Mouse (Mus musculus) embryonic facial prominence, embryonic 15.5 days (tissue): ENCODE data around the gene Tspan31. TPM values are rescaled to one million over a fixed set of nuclear protein-coding genes. Genes with fewer than 3 reads are reported as not detected.
A peak's percentile ranks its signal among the peaks of the same experiment; 100 is the strongest.

Experiments used
- ATAC-seq: fragments of 200-750 bp; cut with Nextera tagmentation; 2 replicates; pipeline ENCODE4 v1.8.0; 2017; ENCODE audit warnings: low read depth, moderate TSS enrichment; ENCODE audit not compliant: insufficient number of reproducible peaks, low FRiP score, low TSS enrichment
- H3K27ac ChIP-seq: fragments of 300-500 bp; sonication (generic); replicated peaks from 2 replicates; pipeline ENCODE4 v1.5.1; 2015; ENCODE audit warnings: mild to moderate bottlenecking, inconsistent platforms
- H3K27me3 ChIP-seq: fragments of 300-500 bp; sonication (generic); 2 replicates; pipeline ENCODE4 v1.6.1; 2015; ENCODE audit warnings: inconsistent platforms
- H3K36me3 ChIP-seq: fragments of 300-500 bp; sonication (generic); 2 replicates; pipeline ENCODE4 v1.6.1; 2015; ENCODE audit warnings: mild to moderate bottlenecking, inconsistent platforms
- H3K4me1 ChIP-seq: fragments of 300-500 bp; sonication (generic); 2 replicates; pipeline ENCODE4 v1.6.1; 2015; ENCODE audit warnings: inconsistent platforms
- H3K4me2 ChIP-seq: fragments of 300-500 bp; sonication (generic); replicated peaks from 2 replicates; pipeline ENCODE4 v1.6.1; 2015; ENCODE audit warnings: mild to moderate bottlenecking, inconsistent platforms
- H3K4me3 ChIP-seq: fragments of 300-500 bp; sonication (generic); replicated peaks from 2 replicates; pipeline ENCODE4 v1.5.1; 2015; ENCODE audit warnings: mild to moderate bottlenecking, inconsistent platforms
- H3K9ac ChIP-seq: fragments of 300-500 bp; sonication (generic); 2 replicates; pipeline ENCODE4 v1.6.1; 2015; ENCODE audit warnings: inconsistent platforms
- H3K9me3 ChIP-seq: fragments of 300-500 bp; sonication (generic); replicated peaks from 2 replicates; pipeline ENCODE4 v1.6.1; 2016; ENCODE audit warnings: inconsistent platforms
- WGBS: fragments of 180-500 bp; shearing (Covaris S2); methylation state at CpG from one replicate; pipeline ENCODE4 v1.1.7; 2015; 5-methylcytosine and 5-hydroxymethylcytosine counted together
- polyA plus RNA-seq: library from polyadenylated mRNA; unstranded; fragments of >200 nt; fragmentation: Nextera tagmentation; extraction: Ambion mirVana; gene quantifications from 2 replicates; pipeline ENCODE4 v1.2.1, GENCODE M21; 2015

The Tspan31 gene
- polyA plus RNA-seq, 1 experiment from 2014 or later = 177 TPM

GRCm38 (mm10) chr10:127033301-127033741 is 36.7 kb downstream of the Tspan31 start:
- no peaks in the 10 kb centered on the region for H3K27me3 ChIP-seq
- H3K4me3 ChIP-seq = no peak overlapping the region
- no peak overlapping the region for H3K4me2 ChIP-seq
- H3K36me3 ChIP-seq = peaks cover 6% of the 10 kb centered on the region; the same call in 1 of the 2 replicates
- peaks cover 5% of the 10 kb centered on the region for H3K4me1 ChIP-seq
- no peak for ATAC-seq
- 80% methylated on average over 8 of the region's 8 CpGs for WGBS
- H3K27ac ChIP-seq = no peak overlapping the region
- no peak overlapping the region for H3K9ac ChIP-seq
- H3K9me3 ChIP-seq = no peaks in the 10 kb centered on the region

GRCm38 (mm10) chr10:127030336-127031296 is 39.4 kb downstream of the Tspan31 start, which contains the start of gene Tsfm:
Gene Tsfm, minus strand, starts transcription at chr10:127030840.
- no peaks in the 10 kb centered on the region for H3K27me3 ChIP-seq
- H3K9me3 ChIP-seq = no peaks in the 10 kb centered on the region
- peak; percentile 81 for ATAC-seq
- peaks cover 5% of the 10 kb centered on the region for H3K4me1 ChIP-seq
- peak within 1 kb of the TSS; percentile 83 for H3K9ac ChIP-seq
- 5% methylated on average over 56 of the region's 56 CpGs for WGBS
- H3K4me2 ChIP-seq = peak within 1 kb of the TSS; percentile 85
- H3K27ac ChIP-seq = peak within 1 kb of the TSS; percentile 83
- H3K36me3 ChIP-seq = peaks cover 32% of the 10 kb centered on the region
- H3K4me3 ChIP-seq = peak within 1 kb of the TSS; percentile 94

GRCm38 (mm10) chr10:127018422-127018821 is 51.6 kb downstream of the Tspan31 start:
- peaks cover 6% of the 10 kb centered on the region for H3K4me1 ChIP-seq
- ATAC-seq = no peak

More at GRCm38 (mm10) chr10:127018422-127018821, 51.6 kb downstream of the Tspan31 start:
- Histone ChIP-seq H3K27me3 (no peaks in the 10 kb centered on the region), H3K9ac (no peak overlapping the region), H3K36me3 (peaks cover 19% of the 10 kb centered on the region), H3K27ac (no peak overlapping the region), H3K4me2 (no peak overlapping the region), H3K4me3 (no peak overlapping the region), H3K9me3 (no peaks in the 10 kb centered on the region)
- WGBS = 70% methylated on average over 16 of the region's 16 CpGs

Other genes with a start within 250 kb of the Tspan31 start
- 16.0 and 16.5 TPM in 2 replicates for gene Atp23, start 168.9 kb downstream of the Tspan31 start, polyA plus RNA-seq
- gene Ctdsp2, start 91.5 kb downstream of the Tspan31 start, polyA plus RNA-seq = 92.5 and 93.9 TPM in 2 replicates
- 1.6 and 1.8 TPM in 2 replicates for gene Avil, start 69.6 kb downstream of the Tspan31 start, polyA plus RNA-seq
- gene Tsfm, start 39.4 kb downstream of the Tspan31 start, polyA plus RNA-seq = 68.8 and 75.4 TPM in 2 replicates
- gene Mettl1, start 28.9 kb downstream of the Tspan31 start, polyA plus RNA-seq = 55.2 and 61.7 TPM in 2 replicates
- 1.3 TPM in 2 replicates for gene Eef1akmt3, start 28.8 kb downstream of the Tspan31 start, polyA plus RNA-seq
- gene Cyp27b1, start 22.0 kb downstream of the Tspan31 start, polyA plus RNA-seq = 0.13 and 0.41 TPM in 2 replicates
- gene March9, start 10.1 kb downstream of the Tspan31 start, polyA plus RNA-seq = 1.8 and 2.4 TPM in 2 replicates
- gene Cdk4, start 6.7 kb downstream of the Tspan31 start, polyA plus RNA-seq = 1,372 and 1,398 TPM in 2 replicates
- gene Agap2, start 5.0 kb upstream of the Tspan31 start, polyA plus RNA-seq = 0.45 and 0.49 TPM in 2 replicates
- 101 TPM in 2 replicates for gene Os9, start 50.9 kb upstream of the Tspan31 start, polyA plus RNA-seq
- gene B4galnt1, start 95.0 kb upstream of the Tspan31 start, polyA plus RNA-seq = 11.0 and 12.7 TPM in 2 replicates
- 1.6 and 1.9 TPM in 2 replicates for gene Slc26a10, start 110.4 kb upstream of the Tspan31 start, polyA plus RNA-seq
- 116 TPM in 2 replicates for gene Arhgef25, start 119.8 kb upstream of the Tspan31 start, polyA plus RNA-seq
- gene Dtx3, start 125.5 kb upstream of the Tspan31 start, polyA plus RNA-seq = 152 and 179 TPM in 2 replicates
- gene Pip4k2c, start 141.3 kb upstream of the Tspan31 start, polyA plus RNA-seq = 31.0 and 31.3 TPM in 2 replicates
- 6.9 and 7.6 TPM in 2 replicates for gene Kif5a, start 193.1 kb upstream of the Tspan31 start, polyA plus RNA-seq
- gene Dctn2, start 196.1 kb upstream of the Tspan31 start, polyA plus RNA-seq = 206 and 212 TPM in 2 replicates
- 19.6 and 20.8 TPM in 2 replicates for gene Mbd6, start 218.8 kb upstream of the Tspan31 start, polyA plus RNA-seq
- 101 and 105 TPM in 2 replicates for gene Mars, start 241.5 kb upstream of the Tspan31 start, polyA plus RNA-seq